Mouse (Mus musculus) cerebellum, postnatal 25 days (tissue): ENCODE measurements at regions not wholly inside any gene's neighbourhood (a gene's known extent, or its start where the extent isn't known, plus 50 kb on each side); places are given as distances from the start of the nearest gene placed in this dataset.

Source experiments
- DNase-seq, 2 experiments: peaks; one replicate each; pipeline ENCODE4 v3.0.0; 2021; ENCODE audit warnings: mixed read lengths in 2 of 2

DNA sequence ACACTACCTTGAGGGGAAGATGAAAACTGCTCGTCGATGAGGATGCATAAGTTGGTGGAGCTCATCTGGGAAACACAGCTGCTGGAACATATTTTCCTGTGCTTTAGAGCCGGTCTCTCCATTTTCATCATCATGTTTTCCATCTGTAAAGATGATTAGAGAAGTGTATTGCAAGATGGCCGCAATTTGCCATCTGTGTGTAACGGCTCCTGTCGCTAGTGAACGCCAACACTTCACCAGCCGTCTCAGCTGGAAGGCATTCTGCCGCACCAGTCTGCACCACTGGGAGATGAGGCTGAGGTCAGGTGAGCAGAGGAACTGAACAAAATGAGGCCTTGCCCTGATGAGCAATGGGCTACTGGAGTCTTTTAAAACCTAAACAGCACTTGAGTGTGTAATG is 57.4 kb downstream of the Gm21962 start:
- no peak for DNase-seq

DNA sequence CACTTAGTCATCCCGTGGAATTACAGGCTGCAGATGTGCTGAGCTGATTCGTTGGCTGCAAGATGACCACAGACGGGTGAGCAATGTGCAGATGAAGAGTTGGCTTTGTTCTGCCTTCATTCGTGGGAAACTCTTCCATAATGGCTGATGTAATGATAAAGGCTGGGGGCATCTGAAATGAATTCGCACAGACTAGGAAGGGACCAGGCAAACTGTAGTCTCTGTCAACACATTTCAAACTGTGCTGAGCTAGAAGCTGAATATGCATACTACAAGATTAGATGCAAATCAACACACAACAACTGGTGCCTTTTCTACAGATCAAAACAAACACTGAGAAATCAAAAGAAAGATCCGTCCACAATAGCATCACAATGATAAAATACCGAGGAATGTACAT is 58.1 kb downstream of the Gm21962 start:
- DNase-seq: no peak

DNA sequence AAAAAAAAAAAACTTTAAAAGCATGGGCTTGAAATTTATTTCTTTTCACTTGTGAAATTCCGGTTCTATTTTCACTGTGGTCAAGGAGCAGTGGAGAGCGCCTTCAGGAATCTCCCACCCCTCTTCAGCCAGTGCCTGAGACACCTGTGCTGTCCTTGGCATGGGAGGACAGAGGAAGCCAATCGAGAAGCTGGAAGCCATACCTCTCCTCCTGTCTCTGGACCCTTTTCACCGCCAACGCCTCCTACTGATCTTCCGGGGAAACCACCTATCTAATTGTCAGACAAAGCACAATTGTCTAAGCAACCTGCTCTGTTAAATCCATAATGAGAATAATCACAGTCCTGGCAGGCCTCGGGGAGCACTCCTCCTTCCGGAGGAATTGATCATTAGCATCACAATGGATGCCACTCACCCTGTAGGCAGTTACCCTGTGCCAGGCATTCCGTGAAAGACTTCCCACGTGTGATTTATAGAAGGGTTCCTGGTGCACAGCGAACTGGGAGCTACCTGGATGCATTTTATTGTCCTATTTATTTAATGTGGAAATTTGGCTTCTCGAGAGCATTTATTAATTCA is 66.0 kb downstream of the Gm21962 start:
- no peak for DNase-seq

DNA sequence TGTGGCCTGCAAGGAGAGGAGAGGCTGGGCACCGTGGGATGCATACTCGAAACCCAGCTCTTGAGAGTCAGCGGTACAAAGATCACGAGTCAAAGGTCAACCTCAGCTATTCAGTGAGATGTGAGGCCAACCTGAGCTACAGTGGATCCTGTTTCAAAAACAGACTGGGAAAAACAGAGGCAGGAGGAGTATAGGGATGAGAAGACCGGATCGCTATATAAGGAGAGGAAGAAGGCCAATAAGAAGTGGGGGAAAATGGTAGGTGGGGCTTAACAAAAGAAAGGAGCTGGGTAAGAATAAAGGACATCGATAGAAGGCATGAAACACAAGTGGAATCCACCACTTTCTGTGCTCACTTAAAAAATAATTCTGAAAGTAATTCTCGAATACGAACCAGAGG is 70.2 kb downstream of the Gm21962 start:
- no peak for DNase-seq

DNA sequence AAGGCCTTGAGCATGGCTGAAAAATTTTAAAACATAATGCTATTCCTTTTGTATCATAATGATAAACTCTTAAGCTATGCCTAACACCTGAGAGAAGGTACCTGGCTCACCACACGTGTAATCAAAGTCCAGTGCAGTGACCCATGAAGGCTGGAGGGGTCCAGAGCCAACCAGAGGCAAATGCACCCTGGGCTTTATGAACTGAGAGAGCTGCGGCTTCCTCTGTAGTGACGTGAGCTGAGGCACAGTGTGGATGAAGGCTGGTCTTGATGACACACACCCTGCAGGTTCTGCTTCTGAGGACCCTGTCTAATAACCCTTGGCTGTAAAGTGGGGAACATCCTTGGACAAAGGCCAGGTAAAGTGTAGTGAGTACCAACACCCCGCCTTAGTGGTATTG is 70.8 kb downstream of the Gm21962 start:
- no peak for DNase-seq

DNA sequence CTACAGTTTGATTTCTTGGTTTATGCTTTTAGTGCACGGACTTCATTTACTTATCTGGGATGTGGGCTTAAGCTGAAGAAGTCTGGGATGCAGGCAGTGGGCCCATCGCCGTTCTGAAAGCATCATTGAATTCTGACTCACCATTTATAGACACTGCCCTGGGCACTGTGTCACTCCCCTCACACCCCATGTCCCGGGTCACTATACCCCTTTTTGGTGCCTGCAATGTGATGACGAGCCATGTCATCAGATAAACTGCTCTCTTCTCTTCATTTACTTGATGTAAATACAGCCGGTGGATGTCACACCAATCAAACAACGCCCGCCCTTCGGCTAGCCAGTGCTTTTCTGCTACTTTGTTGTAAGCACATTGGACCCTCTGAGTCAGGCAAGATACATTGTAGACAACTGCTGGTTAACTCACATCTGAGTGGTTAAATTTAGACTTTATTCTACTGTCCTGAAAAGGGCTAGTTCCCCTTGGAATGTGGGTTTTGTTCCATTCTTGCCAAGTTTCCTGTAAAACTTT is 80.5 kb downstream of the Gm21962 start:
- DNase-seq: no peak

DNA sequence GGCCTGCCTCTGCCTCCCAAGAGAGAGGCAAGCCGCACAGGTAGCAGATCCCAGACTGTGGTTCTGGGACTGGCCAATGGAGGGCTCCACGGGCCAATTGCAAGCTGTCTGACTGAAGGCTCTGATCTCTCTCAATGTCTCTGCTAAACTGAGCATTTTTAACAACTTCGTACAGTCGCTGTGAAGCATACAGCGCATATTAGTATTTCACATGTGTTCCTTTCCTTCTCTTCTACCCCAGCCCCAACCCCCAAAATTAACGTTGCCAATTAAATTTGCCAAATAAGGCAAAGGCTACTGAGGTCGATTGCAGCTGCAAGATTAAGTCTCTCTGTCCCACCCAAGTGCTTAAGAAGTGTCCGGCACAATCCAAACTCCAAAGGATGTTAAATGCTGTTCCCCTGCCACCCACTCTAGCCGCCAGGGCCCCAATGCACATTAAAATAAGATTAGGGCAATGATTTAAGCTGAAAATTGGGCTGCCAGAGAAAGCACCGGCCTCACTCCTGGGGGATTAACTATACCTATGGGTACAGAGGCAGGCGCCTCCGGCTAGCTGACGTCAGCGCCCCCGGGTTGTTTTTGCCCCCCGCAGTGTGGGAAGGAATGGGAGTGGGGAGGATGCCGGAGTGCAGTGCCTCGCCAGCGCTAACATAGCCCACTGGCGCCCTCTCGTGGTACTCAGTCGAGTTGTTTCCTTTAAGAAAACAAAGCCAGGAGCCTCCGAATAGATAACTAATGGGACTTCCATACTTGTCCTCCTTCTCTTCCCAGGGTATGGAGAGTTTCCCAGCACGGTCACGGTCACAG is 81.3 kb downstream of the Gm21962 start:
- peak; percentile 88 to 93 for DNase-seq

DNA sequence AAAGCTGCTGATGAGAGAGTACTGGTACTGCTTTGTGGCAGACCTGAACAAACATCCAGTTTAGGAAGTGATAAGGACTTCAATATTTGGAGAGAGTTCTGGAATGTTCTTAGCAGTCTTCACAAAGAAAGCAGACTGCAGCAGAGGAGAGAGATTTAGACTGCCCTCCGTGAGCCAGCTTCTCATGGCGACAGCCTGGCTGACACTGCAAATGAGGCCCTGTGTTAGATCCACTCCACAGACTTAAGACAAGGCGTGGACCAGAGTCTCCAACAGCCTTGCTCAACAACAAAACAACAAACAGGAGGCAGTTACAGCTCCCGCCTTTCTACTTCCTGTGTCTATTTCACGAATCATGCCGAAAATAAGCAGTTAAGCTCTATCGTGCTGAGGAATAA is 81.9 kb downstream of the Gm21962 start:
- DNase-seq: peak in 1 of 2 experiments; percentile 22

DNA sequence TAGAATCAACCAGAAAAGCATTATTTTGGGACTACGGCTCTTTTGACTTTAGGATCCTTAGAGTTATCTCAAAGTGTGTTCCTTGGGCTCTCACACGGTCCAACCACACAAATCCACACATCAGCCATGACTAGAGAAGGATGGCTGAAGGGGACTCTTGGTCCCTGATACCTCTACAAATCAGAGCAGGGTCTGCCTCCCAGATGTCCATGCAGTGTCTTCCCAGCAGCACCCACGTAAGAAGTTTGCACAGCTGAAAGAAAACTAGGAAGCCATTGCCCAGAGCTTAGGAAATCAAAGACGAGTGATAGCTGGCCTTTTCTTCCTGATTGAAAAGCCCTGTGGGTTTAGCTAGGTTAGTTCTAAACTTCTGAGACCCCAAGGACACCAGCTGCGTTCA is 84.1 kb downstream of the Gm21962 start:
- DNase-seq: no peak

DNA sequence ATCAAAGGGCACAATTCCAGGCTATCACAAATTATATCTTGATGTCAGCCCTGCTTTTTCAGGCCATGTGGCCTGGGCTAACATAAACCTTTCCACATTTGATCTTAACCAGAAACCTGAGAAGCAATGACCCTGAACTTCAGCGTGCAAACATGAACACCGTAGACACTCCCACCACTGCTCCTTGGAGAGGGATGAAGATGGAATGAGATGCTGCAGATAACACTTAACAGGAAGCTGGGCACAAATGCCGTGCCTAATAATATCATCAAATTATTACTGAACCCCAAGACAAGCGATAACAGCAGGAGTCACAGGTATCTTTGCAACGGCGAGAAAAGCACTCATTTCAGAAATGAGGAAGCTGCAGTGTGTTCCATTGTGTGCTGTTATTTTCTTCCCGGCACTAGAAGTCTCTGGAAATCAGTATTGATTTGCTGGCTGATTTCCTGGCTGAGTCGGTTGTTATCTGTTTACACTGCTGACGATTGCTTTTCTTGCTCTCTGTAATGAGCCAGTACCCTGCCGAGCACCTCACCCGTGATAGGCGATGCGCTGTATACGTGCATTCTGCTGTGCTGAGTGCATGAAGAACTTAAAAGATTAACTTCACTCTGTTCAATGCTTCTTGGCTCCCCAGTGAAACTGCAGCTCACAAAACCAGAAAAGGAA is 91.0 kb downstream of the Gm21962 start:
- no peak for DNase-seq

DNA sequence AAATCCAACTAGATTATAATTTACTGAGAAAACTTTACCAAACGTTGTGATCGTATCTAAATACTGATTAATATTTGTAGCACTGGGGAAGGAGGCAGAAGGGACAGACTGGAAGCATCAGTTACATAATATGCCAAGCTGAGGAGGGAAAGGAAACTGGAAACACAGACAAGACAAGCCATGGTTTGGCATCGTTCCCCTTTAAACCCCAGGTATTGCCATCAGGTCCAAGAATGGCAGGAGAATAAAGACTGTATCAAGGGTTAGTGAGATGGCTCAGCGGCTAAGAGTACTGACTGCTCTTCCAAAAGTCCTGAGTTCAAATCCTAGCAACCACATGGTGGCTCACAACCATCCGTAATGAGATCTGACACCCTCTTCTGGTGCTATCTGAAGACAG is 92.1 kb downstream of the Gm21962 start:
- peak; percentile 25 to 43 for DNase-seq

DNA sequence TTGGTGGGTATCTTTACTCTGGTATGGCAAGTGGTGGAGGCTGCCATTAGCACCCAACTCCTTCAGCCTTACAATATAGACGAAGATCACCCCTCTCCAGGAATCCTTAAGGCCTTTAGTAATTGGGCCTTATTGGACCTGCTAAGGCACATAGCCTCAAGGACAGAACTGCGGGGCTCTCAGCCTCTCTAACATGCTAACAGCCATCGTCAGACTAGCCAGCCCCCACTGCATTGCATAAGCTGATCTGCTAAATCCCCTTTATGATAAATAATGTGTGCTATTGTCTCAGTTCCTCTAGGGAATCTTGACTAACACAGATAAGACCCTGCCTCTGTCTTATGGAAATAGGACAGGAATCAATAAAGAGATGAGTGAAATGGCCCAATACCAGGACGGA is 95.7 kb upstream of the H2afz start:
- DNase-seq: no peak

DNA sequence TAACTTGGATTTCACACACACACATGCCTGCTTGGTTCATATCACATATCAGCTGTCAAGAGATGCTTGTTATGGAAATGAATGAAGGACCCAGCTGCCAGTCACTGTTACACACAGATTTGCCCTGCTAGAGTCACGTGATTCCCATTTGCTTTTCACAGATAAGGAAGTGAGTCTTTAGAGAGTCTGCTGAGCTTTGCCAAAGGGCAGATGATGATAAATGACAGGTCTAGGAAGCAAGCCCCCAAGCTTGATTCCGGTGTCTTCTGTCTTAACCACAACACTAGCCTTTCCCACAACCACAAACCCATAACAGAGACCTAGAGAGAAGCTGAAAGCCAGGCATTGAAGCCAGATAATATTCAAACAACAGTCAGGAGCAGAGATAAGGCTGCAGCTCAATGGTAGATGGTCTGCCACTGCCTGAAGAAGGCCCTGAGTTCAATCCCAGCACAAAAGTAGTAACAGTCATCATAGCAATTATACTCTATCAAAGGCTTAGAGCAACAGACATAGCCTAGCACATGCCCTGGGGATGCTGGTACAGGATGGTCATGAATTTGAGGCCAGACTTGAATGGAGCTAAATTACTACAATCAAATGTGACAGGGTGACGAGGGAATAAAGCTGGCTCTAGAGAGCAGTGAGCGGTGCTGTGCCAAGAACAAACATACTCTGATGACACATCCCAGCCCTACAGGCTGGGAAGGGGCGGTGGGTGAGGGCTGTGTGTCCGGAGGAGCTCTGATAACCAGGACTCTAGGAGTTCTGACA is 89.0 kb upstream of the H2afz start:
- no peak for DNase-seq

DNA sequence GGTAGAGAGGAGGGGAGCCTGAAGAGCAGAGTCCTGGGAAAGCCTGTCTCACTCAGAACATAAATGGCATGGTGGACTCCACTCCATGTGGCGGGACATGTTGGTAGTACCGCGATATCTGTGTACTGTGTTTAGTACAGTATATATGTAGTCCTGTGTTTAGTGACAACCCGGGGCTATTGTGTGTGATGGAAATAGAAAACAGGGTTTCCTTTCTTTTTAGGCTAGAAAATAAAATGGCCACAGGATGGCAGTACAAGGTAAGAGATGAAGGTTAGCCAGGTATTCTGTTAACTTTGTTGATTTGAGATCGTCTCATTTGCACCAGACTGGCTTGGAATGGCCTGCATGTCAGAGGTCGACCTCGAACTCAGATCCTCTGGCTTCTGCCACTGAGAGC is 86.2 kb upstream of the H2afz start:
- DNase-seq: peak; percentile 11 to 47

DNA sequence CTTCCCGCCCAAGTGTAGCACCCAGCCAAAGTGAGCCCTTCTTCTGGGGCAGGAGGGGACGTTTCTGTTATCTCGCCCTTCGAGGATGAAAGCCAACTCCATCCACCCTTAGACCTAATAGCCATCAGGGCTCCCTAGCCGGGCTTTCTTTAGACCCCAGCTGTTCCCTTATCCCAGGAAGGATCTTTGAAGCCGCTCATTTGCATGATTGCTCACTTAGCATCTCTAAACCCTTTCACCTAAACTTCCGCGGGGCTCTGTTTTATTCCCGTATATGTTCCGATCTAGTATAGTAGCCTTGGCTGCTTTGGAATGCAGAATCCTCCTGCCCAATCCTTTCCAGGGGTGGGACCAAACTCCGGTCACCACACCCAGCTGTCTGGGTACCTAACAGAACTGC is 84.3 kb upstream of the H2afz start:
- DNase-seq: no peak

DNA sequence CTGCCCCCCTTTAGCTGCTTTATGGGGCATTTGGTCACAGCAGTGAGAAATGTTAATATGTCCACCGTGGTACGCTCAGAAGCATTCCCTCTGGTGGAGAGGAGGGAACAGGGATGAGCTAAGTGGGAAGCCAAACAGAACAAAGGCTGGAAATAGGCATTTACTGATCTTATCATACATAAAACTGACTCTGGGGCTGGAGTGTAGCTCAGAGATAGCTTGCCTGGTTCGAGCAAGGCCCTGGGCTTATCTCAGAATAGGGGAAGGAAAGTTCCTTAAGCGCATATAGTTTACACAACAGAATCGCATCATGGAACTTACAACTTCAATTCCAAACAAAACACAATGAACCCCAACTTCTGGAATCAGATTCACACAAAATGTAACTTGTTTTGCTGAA is 81.5 kb upstream of the H2afz start:
- DNase-seq: no peak

DNA sequence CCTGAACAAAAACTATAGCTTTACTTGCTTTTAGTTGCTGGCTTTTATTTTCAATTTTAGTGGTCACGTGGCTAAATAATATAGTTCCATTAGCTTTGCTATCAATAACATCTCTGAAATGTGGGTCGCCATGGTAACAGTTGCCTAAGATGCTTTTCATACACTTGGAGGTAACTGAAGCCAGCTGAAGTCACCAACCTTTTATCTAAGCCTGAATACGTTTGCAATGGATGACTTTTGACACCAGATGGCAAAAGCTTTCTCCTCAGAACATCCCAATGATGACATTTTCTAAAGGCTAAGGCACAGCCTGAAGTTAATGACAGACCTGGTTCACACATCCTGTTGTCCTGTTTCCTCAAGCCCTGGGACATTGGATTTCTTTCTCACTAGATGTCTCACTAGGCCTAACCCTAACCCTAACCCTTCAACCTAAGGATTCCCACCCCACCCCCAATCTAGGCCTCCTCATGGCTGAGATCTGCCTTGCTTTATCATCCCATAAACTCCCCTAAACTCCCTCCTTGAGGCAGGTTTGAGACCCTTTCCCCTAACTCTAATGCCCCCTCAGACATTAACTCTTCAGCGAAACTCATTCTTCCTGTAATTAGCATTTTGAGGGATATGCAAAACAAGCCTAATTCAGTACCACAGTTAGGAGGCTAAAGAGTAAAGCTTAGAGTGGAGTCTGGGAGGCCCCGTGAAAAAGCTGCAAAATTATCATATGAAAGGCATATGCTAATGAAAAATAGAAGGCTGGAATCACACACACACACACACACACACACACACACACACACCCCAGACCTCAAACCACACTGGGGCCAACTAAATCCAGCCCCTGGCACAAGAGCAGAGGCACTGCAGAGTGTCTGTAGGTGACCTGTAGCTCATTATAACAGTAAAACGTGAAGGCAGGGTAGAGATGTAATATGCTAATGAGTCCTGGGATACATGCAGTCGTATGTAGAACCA is 80.1 kb upstream of the H2afz start:
- no peak for DNase-seq

DNA sequence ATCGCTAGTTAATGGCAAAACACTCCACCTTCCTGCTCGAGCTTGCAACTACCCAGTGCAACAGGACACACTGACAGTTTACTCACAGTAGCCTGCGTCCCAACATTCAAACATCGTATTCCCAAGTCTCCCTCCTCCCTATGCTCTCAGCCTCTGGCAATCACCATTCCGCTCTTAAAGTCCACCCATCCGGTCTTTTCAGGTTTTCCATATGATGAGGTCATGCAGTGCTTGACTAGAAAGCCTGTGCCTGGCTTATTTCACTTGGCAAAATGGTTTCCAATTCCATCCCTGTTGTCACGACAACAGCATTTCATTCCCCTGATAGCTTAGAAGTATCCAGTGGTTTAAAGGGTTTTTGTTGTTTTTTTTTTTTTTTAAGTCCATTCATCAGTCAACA is 79.1 kb upstream of the H2afz start:
- DNase-seq: no peak

DNA sequence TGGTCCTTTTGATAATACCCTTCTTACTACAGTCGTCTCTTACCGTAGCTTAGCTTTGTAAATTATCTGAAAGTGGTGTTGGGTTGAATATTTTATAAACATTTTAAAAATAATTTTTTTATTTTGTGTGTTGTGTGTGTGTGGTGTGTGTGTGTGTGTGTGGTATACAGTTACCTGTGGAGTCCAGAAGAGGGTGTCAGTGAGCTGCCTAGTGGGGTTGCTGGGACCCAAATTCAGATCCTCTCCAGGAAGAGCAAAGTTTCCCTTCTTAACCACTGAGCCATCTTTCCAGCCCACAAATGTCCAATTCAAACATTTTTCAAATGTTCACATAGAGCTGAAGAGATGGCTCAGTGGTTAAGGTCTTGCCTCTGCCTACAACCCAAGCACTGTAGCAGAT is 78.4 kb upstream of the H2afz start:
- no peak for DNase-seq

DNA sequence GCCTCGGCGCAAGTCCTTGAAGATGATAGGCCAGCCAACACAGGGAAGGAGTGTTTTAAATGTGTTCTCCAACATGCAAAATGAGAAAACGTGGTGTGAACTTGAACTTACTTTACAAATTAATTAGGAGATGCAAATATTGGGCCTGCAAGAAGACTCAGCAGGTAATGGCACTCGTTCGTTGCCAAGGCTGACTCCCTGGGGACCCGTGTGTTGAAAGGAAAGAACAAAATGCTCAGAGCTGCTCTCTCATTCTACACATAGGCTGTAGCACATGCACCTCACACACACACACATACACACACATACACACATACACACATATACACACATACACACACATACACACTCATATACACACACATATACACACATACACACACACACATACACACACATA is 74.6 kb upstream of the H2afz start:
- no peak for DNase-seq

DNA sequence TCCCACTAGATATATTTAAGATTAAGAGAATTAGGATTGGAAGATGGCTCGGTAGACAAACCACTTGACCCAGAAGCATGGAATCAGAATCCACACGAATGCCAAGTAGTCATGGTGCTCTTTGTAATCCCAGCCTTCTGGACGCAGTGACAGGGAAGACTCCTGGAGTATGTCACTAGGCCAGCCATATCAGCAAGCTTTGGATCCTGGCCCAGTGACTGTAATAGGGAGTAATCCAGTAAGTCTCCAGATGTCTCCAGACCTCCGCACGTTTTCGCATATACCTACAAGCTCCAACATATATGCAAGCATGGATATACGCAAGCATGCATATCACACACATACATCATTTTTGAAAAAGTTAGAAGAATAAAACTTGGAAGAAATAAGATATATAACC is 73.9 kb upstream of the H2afz start:
- no peak for DNase-seq

DNA sequence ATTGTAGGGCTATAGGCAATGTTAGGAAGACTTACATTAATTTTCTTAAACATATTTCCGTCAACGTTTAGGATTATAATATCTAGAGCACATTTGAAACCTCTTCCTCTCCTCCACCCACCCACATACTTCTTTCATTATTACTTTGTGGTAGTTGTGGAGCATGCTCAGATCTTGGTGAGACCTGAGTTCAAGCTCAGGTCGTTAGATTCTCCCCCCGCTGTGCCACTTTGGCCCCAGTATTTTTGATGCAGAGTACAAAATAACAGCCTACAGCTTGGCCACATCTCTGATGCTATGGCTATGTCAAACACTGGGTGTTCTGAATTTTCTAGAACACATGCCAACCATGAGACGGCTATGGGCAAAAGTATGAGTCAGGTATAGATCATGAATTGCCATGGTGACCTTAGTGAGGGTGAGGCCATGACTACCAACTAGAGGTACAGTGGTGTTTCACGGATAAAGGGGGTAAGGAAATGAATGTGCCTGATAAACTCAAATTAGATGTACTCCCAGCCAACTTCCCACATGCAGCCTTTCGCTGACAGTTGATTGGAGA is 68.5 kb upstream of the H2afz start:
- DNase-seq: no peak
